Mouse (Mus musculus) G1E (cell line): ENCODE measurements around the gene Olfr784. TPM values are rescaled to one million over a fixed set of nuclear protein-coding genes. Genes with fewer than 3 reads are reported as not detected.

Experiments
- ATAC-seq: 2 replicates; pipeline ENCODE4 v1.8.0; 2016; ENCODE audit warnings: mild to moderate bottlenecking; ENCODE audit not compliant: insufficient number of reproducible peaks, poor library complexity, low FRiP score, severe bottlenecking; ENCODE audit errors: extremely low read depth
- DNase-seq: peaks from one replicate; pipeline ENCODE4 v3.0.0; 2012; ENCODE audit warnings: low spot score
- H3K27me3 ChIP-seq: 2 replicates; pipeline ENCODE4 v1.6.1; 2012; ENCODE audit warnings: mild to moderate bottlenecking, low read length, inconsistent platforms; ENCODE audit not compliant: insufficient read depth
- H3K36me3 ChIP-seq: replicated peaks from 2 replicates; pipeline ENCODE3; 2012; ENCODE audit warnings: mild to moderate bottlenecking, inconsistent platforms
- H3K4me1 ChIP-seq: 2 replicates; pipeline ENCODE4 v1.6.1; 2012; ENCODE audit warnings: low read depth, low read length, inconsistent platforms, mixed read lengths; ENCODE audit not compliant: insufficient read depth
- H3K4me3 ChIP-seq: 2 replicates; pipeline ENCODE4 v1.5.1; 2012; ENCODE audit warnings: low read depth, mild to moderate bottlenecking, inconsistent platforms, low read length, moderate library complexity, mixed read lengths
- H3K9me3 ChIP-seq: replicated peaks from 2 replicates; pipeline ENCODE4 v1.6.1; 2012; ENCODE audit warnings: inconsistent platforms
- CTCF ChIP-seq: IDR thresholded peaks from 2 replicates; pipeline ENCODE4 v1.5.1; 2012; ENCODE audit warnings: low read depth, low read length, inconsistent platforms, mixed read lengths
- GATA1 ChIP-seq: IDR thresholded peaks from 2 replicates; pipeline ENCODE4 v1.6.1; 2012; ENCODE audit warnings: borderline replicate concordance, low read length, inconsistent platforms, mixed read lengths
- GATA2 ChIP-seq: IDR thresholded peaks from 2 replicates; pipeline ENCODE4 v1.6.1; 2012; ENCODE audit warnings: low read depth, low read length, inconsistent platforms, borderline replicate concordance
- POLR2AphosphoS5 ChIP-seq: IDR thresholded peaks from 2 replicates; pipeline ENCODE4 v1.6.1; 2012; ENCODE audit warnings: low read depth, low read length, inconsistent platforms; ENCODE audit not compliant: insufficient replicate concordance
- TAL1 ChIP-seq: conservative IDR thresholded peaks from 2 replicates; pipeline ENCODE4 v1.6.1; 2012; ENCODE audit warnings: low read depth, low read length, inconsistent platforms, mixed read lengths
- polyA plus RNA-seq: library from polyadenylated mRNA; stranded (reverse); fragments of >175 nt; gene quantifications from 2 replicates; pipeline ENCODE4 v1.2.3, GENCODE M21; 2012
- total RNA-seq, 2 experiments: library from RNA; stranded (forward) in 1 of 2; stranded (reverse) in 1 of 2; fragments of 200-1000 nt in 1 of 2; fragments of >200 nt in 1 of 2; fragmentation: Nextera tagmentation in 1 of 2; gene quantifications; 2 replicates each; pipeline ENCODE4 v1.2.3; 2014 to 2017

The Olfr784 gene
- total and polyA plus RNA-seq, 3 experiments = 0.16 TPM; not detected in 2

DNA sequence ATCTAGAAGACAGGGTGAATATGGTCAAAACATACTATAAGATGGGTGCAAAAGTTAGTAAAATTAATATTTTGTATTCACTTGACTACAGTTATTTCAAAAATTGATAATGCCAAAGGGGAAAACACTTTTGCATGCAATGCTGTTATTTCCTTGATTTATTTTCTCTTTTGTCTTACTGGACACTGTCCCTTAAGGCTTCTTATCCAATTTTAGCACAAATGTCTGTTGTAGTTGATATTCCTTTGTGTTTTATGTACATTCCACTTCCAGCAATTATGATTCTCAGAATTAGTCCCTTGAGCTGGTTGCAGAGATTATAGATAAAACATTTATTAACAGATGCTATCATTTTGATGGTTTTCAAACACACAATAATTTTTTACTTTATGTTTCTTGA lies 43.1 kb downstream of the Olfr784 start, which contains the start of gene Olfr786:
Gene Olfr786 (plus strand): TSS at position 301 of the 400 bp plus-strand sequence.
- no peak for DNase-seq
- no peak for TF ChIP-seq POLR2AphosphoS5
- TF ChIP-seq GATA2 = no peak
- TF ChIP-seq CTCF = no peak
- TF ChIP-seq GATA1 = no peak
- no peak for TF ChIP-seq TAL1
- no peaks in the 10 kb centered on the region for H3K27me3 ChIP-seq
- H3K9me3 ChIP-seq = no peaks in the 10 kb centered on the region
- ATAC-seq = no peak
- no peak within 1 kb of the TSS for H3K4me3 ChIP-seq
- H3K36me3 ChIP-seq = no peaks in the 10 kb centered on the region
- no peaks in the 10 kb centered on the region for H3K4me1 ChIP-seq

Other genes with a start within 250 kb of the Olfr784 start
Only the 20 nearest of the 22 such genes appear.
- not detected in 2 replicates for gene Olfr771, start 219.3 kb upstream of the Olfr784 start, total RNA-seq (2014; fragmentation: Nextera tagmentation)
- 0.11 and 0.29 TPM in 2 replicates for gene Olfr771, start 219.3 kb upstream of the Olfr784 start, total RNA-seq (2017)
- gene Olfr771, start 219.3 kb upstream of the Olfr784 start, polyA plus RNA-seq = not detected in 2 replicates
- gene Olfr772, start 206.2 kb upstream of the Olfr784 start, total RNA-seq (2014; fragmentation: Nextera tagmentation) = not detected in 2 replicates
- 0.12 and 0.38 TPM in 2 replicates for gene Olfr772, start 206.2 kb upstream of the Olfr784 start, total RNA-seq (2017)
- gene Olfr772, start 206.2 kb upstream of the Olfr784 start, polyA plus RNA-seq = not detected in 2 replicates
- not detected in 2 replicates for gene Olfr773, start 196.7 kb upstream of the Olfr784 start, total RNA-seq (2014; fragmentation: Nextera tagmentation)
- not detected in 2 replicates for gene Olfr773, start 196.7 kb upstream of the Olfr784 start, total RNA-seq (2017)
- not detected in 2 replicates for gene Olfr773, start 196.7 kb upstream of the Olfr784 start, polyA plus RNA-seq
- gene Olfr774, start 147.9 kb upstream of the Olfr784 start, total RNA-seq (2014; fragmentation: Nextera tagmentation) = not detected in 2 replicates
- gene Olfr774, start 147.9 kb upstream of the Olfr784 start, total RNA-seq (2017) = not detected in 2 replicates
- not detected in 2 replicates for gene Olfr774, start 147.9 kb upstream of the Olfr784 start, polyA plus RNA-seq
- gene Olfr775, start 135.7 kb upstream of the Olfr784 start, total RNA-seq (2014; fragmentation: Nextera tagmentation) = not detected in 2 replicates
- 0.27 and 0.29 TPM in 2 replicates for gene Olfr775, start 135.7 kb upstream of the Olfr784 start, total RNA-seq (2017)
- gene Olfr775, start 135.7 kb upstream of the Olfr784 start, polyA plus RNA-seq = not detected in 2 replicates
- not detected in 2 replicates for gene Olfr776, start 125.0 kb upstream of the Olfr784 start, total RNA-seq (2014; fragmentation: Nextera tagmentation)
- gene Olfr776, start 125.0 kb upstream of the Olfr784 start, total RNA-seq (2017) = 0.22 and 0.41 TPM in 2 replicates
- not detected in 2 replicates for gene Olfr776, start 125.0 kb upstream of the Olfr784 start, polyA plus RNA-seq
- not detected in 2 replicates for gene Olfr777, start 112.6 kb upstream of the Olfr784 start, total RNA-seq (2014; fragmentation: Nextera tagmentation)
- 0.17 and 0.44 TPM in 2 replicates for gene Olfr777, start 112.6 kb upstream of the Olfr784 start, total RNA-seq (2017)
- not detected in 2 replicates for gene Olfr777, start 112.6 kb upstream of the Olfr784 start, polyA plus RNA-seq
- not detected in 2 replicates for gene Olfr780, start 66.0 kb upstream of the Olfr784 start, total RNA-seq (2014; fragmentation: Nextera tagmentation)
- 0.17 and 0.33 TPM in 2 replicates for gene Olfr780, start 66.0 kb upstream of the Olfr784 start, total RNA-seq (2017)
- not detected in 2 replicates for gene Olfr780, start 66.0 kb upstream of the Olfr784 start, polyA plus RNA-seq
- gene Olfr781, start 55.2 kb upstream of the Olfr784 start, total RNA-seq (2014; fragmentation: Nextera tagmentation) = not detected in 2 replicates
- not detected in 2 replicates for gene Olfr781, start 55.2 kb upstream of the Olfr784 start, total RNA-seq (2017)
- gene Olfr781, start 55.2 kb upstream of the Olfr784 start, polyA plus RNA-seq = not detected in 2 replicates
- not detected in 2 replicates for gene Olfr782, start 35.2 kb upstream of the Olfr784 start, total RNA-seq (2014; fragmentation: Nextera tagmentation)
- gene Olfr782, start 35.2 kb upstream of the Olfr784 start, total RNA-seq (2017) = 0.23 TPM in 1 of 2 replicates, not detected in the other
- gene Olfr782, start 35.2 kb upstream of the Olfr784 start, polyA plus RNA-seq = not detected in 2 replicates
- gene Olfr785, start 21.3 kb downstream of the Olfr784 start, total RNA-seq (2014; fragmentation: Nextera tagmentation) = not detected in 2 replicates
- gene Olfr785, start 21.3 kb downstream of the Olfr784 start, total RNA-seq (2017) = 0.06 TPM in 1 of 2 replicates, not detected in the other
- gene Olfr785, start 21.3 kb downstream of the Olfr784 start, polyA plus RNA-seq = not detected in 2 replicates
- gene Olfr786, start 43.2 kb downstream of the Olfr784 start, total RNA-seq (2014; fragmentation: Nextera tagmentation) = not detected in 2 replicates
- not detected in 2 replicates for gene Olfr786, start 43.2 kb downstream of the Olfr784 start, total RNA-seq (2017)
- gene Olfr786, start 43.2 kb downstream of the Olfr784 start, polyA plus RNA-seq = not detected in 2 replicates
- not detected in 2 replicates for gene Olfr787, start 77.8 kb downstream of the Olfr784 start, total RNA-seq (2014; fragmentation: Nextera tagmentation)
- 0.16 TPM in 1 of 2 replicates, not detected in the other for gene Olfr787, start 77.8 kb downstream of the Olfr784 start, total RNA-seq (2017)
- gene Olfr787, start 77.8 kb downstream of the Olfr784 start, polyA plus RNA-seq = not detected in 2 replicates
- gene Olfr788, start 86.9 kb downstream of the Olfr784 start, total RNA-seq (2014; fragmentation: Nextera tagmentation) = not detected in 2 replicates
- gene Olfr788, start 86.9 kb downstream of the Olfr784 start, total RNA-seq (2017) = 0.17 and 0.76 TPM in 2 replicates
- 0.02 TPM in 1 of 2 replicates, not detected in the other for gene Olfr788, start 86.9 kb downstream of the Olfr784 start, polyA plus RNA-seq
- gene Olfr789, start 100.7 kb downstream of the Olfr784 start, total RNA-seq (2014; fragmentation: Nextera tagmentation) = not detected in 2 replicates
- gene Olfr789, start 100.7 kb downstream of the Olfr784 start, total RNA-seq (2017) = 0.05 and 0.06 TPM in 2 replicates
- gene Olfr789, start 100.7 kb downstream of the Olfr784 start, polyA plus RNA-seq = not detected in 2 replicates
- not detected in 2 replicates for gene Olfr790, start 114.4 kb downstream of the Olfr784 start, total RNA-seq (2014; fragmentation: Nextera tagmentation)
- gene Olfr790, start 114.4 kb downstream of the Olfr784 start, total RNA-seq (2017) = 0.11 TPM in 1 of 2 replicates, not detected in the other
- not detected in 2 replicates for gene Olfr790, start 114.4 kb downstream of the Olfr784 start, polyA plus RNA-seq
- not detected in 2 replicates for gene Olfr791, start 137.7 kb downstream of the Olfr784 start, total RNA-seq (2014; fragmentation: Nextera tagmentation)
- gene Olfr791, start 137.7 kb downstream of the Olfr784 start, total RNA-seq (2017) = 0.05 and 0.29 TPM in 2 replicates
- gene Olfr791, start 137.7 kb downstream of the Olfr784 start, polyA plus RNA-seq = not detected in 2 replicates
- not detected in 2 replicates for gene Olfr792, start 155.1 kb downstream of the Olfr784 start, total RNA-seq (2014; fragmentation: Nextera tagmentation)
- not detected in 2 replicates for gene Olfr792, start 155.1 kb downstream of the Olfr784 start, total RNA-seq (2017)
- not detected in 2 replicates for gene Olfr792, start 155.1 kb downstream of the Olfr784 start, polyA plus RNA-seq
- gene Olfr794, start 183.6 kb downstream of the Olfr784 start, total RNA-seq (2014; fragmentation: Nextera tagmentation) = not detected in 2 replicates
- 0.27 TPM in 1 of 2 replicates, not detected in the other for gene Olfr794, start 183.6 kb downstream of the Olfr784 start, total RNA-seq (2017)
- not detected in 2 replicates for gene Olfr794, start 183.6 kb downstream of the Olfr784 start, polyA plus RNA-seq
- gene Olfr796, start 228.5 kb downstream of the Olfr784 start, total RNA-seq (2014; fragmentation: Nextera tagmentation) = not detected in 2 replicates
- 0.22 and 0.23 TPM in 2 replicates for gene Olfr796, start 228.5 kb downstream of the Olfr784 start, total RNA-seq (2017)
- gene Olfr796, start 228.5 kb downstream of the Olfr784 start, polyA plus RNA-seq = not detected in 2 replicates